Mouse (Mus musculus): ENCODE results near the gene Ilf3. TPM values are rescaled to one million over a fixed set of nuclear protein-coding genes. Genes with fewer than 3 reads are reported as not detected.

The Ilf3 gene
- polyA plus RNA-seq, 1 experiment from 2014 or later = 179 TPM

- Histone ChIP-seq H3K36me3 (ENCODE audit: control insufficient read depth, insufficient read depth, low read length) (no peaks in the 10 kb centered on the region), H3K4me3 (ENCODE audit: low read depth, low read length) (no peak overlapping the region), H3K27ac (ENCODE audit: low read depth) (no peak overlapping the region), H3K4me2 (ENCODE audit: low read length) (no peak overlapping the region), H3K27me3 (replicated peaks; ENCODE audit: control insufficient read depth, insufficient read depth, low read length) (no peaks in the 10 kb centered on the region), H3K4me1 (replicated peaks; ENCODE audit: control insufficient read depth, insufficient read depth, low read length) (0 out of 2 replicates have a peak, but pooled peaks cover 3% of the 10 kb centered on the region), H3K9me3 (ENCODE audit: control insufficient read depth, low read length) (no peaks in the 10 kb centered on the region), H3K9ac (ENCODE audit: low read length) (no peak overlapping the region)
- ATAC-seq (replicated peaks; ENCODE audit: low FRiP score, low TSS enrichment, low read depth) (no peak), DNase-seq (ENCODE audit: low spot score) (no peak)
These were observed 32.9 kb upstream of the Ilf3 start for GRCm38 (mm10) chr9:21334747-21335146.

GRCm38 (mm10) chr9:21335391-21335790, 32.3 kb upstream of the Ilf3 start:
- H3K4me3 ChIP-seq (ENCODE audit: low read depth, low read length) = no peak overlapping the region
- H3K9me3 ChIP-seq (ENCODE audit: control insufficient read depth, low read length) = no peaks in the 10 kb centered on the region
- no peak for ATAC-seq (replicated peaks; ENCODE audit: low FRiP score, low TSS enrichment, low read depth)
- no peak overlapping the region for H3K4me2 ChIP-seq (ENCODE audit: low read length)
- H3K9ac ChIP-seq (ENCODE audit: low read length) = no peak overlapping the region
- H3K27ac ChIP-seq (ENCODE audit: low read depth) = no peak overlapping the region
- no peak for DNase-seq (ENCODE audit: low spot score)
- 0 out of 2 replicates have a peak, but pooled peaks cover 3% of the 10 kb centered on the region for H3K4me1 ChIP-seq (replicated peaks; ENCODE audit: control insufficient read depth, insufficient read depth, low read length)
- no peaks in the 10 kb centered on the region for H3K27me3 ChIP-seq (replicated peaks; ENCODE audit: control insufficient read depth, insufficient read depth, low read length)
- WGBS = 75% methylated on average over 4 of the region's 4 CpGs
- H3K36me3 ChIP-seq (ENCODE audit: control insufficient read depth, insufficient read depth, low read length) = peaks cover 3% of the 10 kb centered on the region

GRCm38 (mm10) chr9:21336491-21336890, 31.2 kb upstream of the Ilf3 start:
- H3K27ac ChIP-seq (ENCODE audit: low read depth) = no peak overlapping the region
- H3K9me3 ChIP-seq (ENCODE audit: control insufficient read depth, low read length) = no peaks in the 10 kb centered on the region
- H3K4me2 ChIP-seq (ENCODE audit: low read length) = no peak overlapping the region
- peaks cover 9% of the 10 kb centered on the region for H3K36me3 ChIP-seq (ENCODE audit: control insufficient read depth, insufficient read depth, low read length)
- H3K4me3 ChIP-seq (ENCODE audit: low read depth, low read length) = no peak overlapping the region
- WGBS = 90% methylated on average over 8 of the region's 8 CpGs
- H3K9ac ChIP-seq (ENCODE audit: low read length) = no peak overlapping the region
- ATAC-seq (replicated peaks; ENCODE audit: low FRiP score, low TSS enrichment, low read depth) (no peak), DNase-seq (ENCODE audit: low spot score) (no peak)
- H3K27me3 ChIP-seq (replicated peaks; ENCODE audit: control insufficient read depth, insufficient read depth, low read length) = no peaks in the 10 kb centered on the region
- H3K4me1 ChIP-seq (replicated peaks; ENCODE audit: control insufficient read depth, insufficient read depth, low read length) = 0 out of 2 replicates have a peak, but pooled peaks cover 3% of the 10 kb centered on the region

GRCm38 (mm10) chr9:21337652-21338051, 30.0 kb upstream of the Ilf3 start:
- Histone ChIP-seq H3K4me3 (ENCODE audit: low read depth, low read length) (peak overlapping the region; percentile 29), H3K9ac (ENCODE audit: low read length) (peak overlapping the region; percentile 38), H3K27ac (ENCODE audit: low read depth) (no peak overlapping the region), H3K27me3 (replicated peaks; ENCODE audit: control insufficient read depth, insufficient read depth, low read length) (no peaks in the 10 kb centered on the region), H3K4me1 (replicated peaks; ENCODE audit: control insufficient read depth, insufficient read depth, low read length) (0 out of 2 replicates have a peak, but pooled peaks cover 3% of the 10 kb centered on the region), H3K36me3 (ENCODE audit: control insufficient read depth, insufficient read depth, low read length) (peaks cover 21% of the 10 kb centered on the region), H3K9me3 (ENCODE audit: control insufficient read depth, low read length) (no peaks in the 10 kb centered on the region), H3K4me2 (ENCODE audit: low read length) (peak overlapping the region; percentile 36)
- WGBS = 15% methylated on average over 20 of the region's 20 CpGs
- peak; percentile 83 for ATAC-seq (replicated peaks; ENCODE audit: low FRiP score, low TSS enrichment, low read depth)
- peak; percentile 77 for DNase-seq (ENCODE audit: low spot score)

- H3K36me3 ChIP-seq (ENCODE audit: control insufficient read depth, insufficient read depth, low read length) = peaks cover 46% of the 10 kb centered on the region
- ATAC-seq (replicated peaks; ENCODE audit: low FRiP score, low TSS enrichment, low read depth) = no peak
These were observed 27.3 kb upstream of the Ilf3 start for GRCm38 (mm10) chr9:21340411-21340810.

GRCm38 (mm10) chr9:21346627-21347365, 20.9 kb upstream of the Ilf3 start:
- H3K9ac ChIP-seq (ENCODE audit: low read length) = no peak overlapping the region
- peaks cover 78% of the 10 kb centered on the region for H3K36me3 ChIP-seq (ENCODE audit: control insufficient read depth, insufficient read depth, low read length)
- no peaks in the 10 kb centered on the region for H3K4me1 ChIP-seq (replicated peaks; ENCODE audit: control insufficient read depth, insufficient read depth, low read length)
- H3K27ac ChIP-seq (ENCODE audit: low read depth) = no peak overlapping the region
- no peak overlapping the region for H3K4me3 ChIP-seq (ENCODE audit: low read depth, low read length)
- DNase-seq (ENCODE audit: low spot score) (no peak), ATAC-seq (replicated peaks; ENCODE audit: low FRiP score, low TSS enrichment, low read depth) (no peak)
- no peaks in the 10 kb centered on the region for H3K27me3 ChIP-seq (replicated peaks; ENCODE audit: control insufficient read depth, insufficient read depth, low read length)
- WGBS = 71% methylated on average over 16 of the region's 16 CpGs
- H3K9me3 ChIP-seq (ENCODE audit: control insufficient read depth, low read length) = no peaks in the 10 kb centered on the region
- no peak overlapping the region for H3K4me2 ChIP-seq (ENCODE audit: low read length)

More at GRCm38 (mm10) chr9:21340411-21340810, 27.3 kb upstream of the Ilf3 start:
- Histone ChIP-seq H3K27ac (ENCODE audit: low read depth) (no peak overlapping the region), H3K9ac (ENCODE audit: low read length) (no peak overlapping the region), H3K4me1 (replicated peaks; ENCODE audit: control insufficient read depth, insufficient read depth, low read length) (0 out of 2 replicates have a peak, but pooled peaks cover 3% of the 10 kb centered on the region), H3K9me3 (ENCODE audit: control insufficient read depth, low read length) (no peaks in the 10 kb centered on the region), H3K4me3 (ENCODE audit: low read depth, low read length) (no peak overlapping the region), H3K4me2 (ENCODE audit: low read length) (no peak overlapping the region), H3K27me3 (replicated peaks; ENCODE audit: control insufficient read depth, insufficient read depth, low read length) (no peaks in the 10 kb centered on the region)
- no peak for DNase-seq (ENCODE audit: low spot score)
- 58% methylated on average over 4 of the region's 4 CpGs for WGBS

- Histone ChIP-seq H3K27me3 (replicated peaks; ENCODE audit: control insufficient read depth, insufficient read depth, low read length) (no peaks in the 10 kb centered on the region), H3K4me2 (ENCODE audit: low read length) (no peak overlapping the region), H3K9me3 (ENCODE audit: control insufficient read depth, low read length) (no peaks in the 10 kb centered on the region), H3K9ac (ENCODE audit: low read length) (no peak overlapping the region), H3K36me3 (ENCODE audit: control insufficient read depth, insufficient read depth, low read length) (peaks cover 68% of the 10 kb centered on the region), H3K4me3 (ENCODE audit: low read depth, low read length) (no peak overlapping the region), H3K27ac (ENCODE audit: low read depth) (no peak overlapping the region), H3K4me1 (replicated peaks; ENCODE audit: control insufficient read depth, insufficient read depth, low read length) (peaks cover 5% of the 10 kb centered on the region; the same call in 1 of the 2 replicates)
- WGBS = 95% methylated on average over 3 of the region's 3 CpGs
- DNase-seq (ENCODE audit: low spot score) (no peak), ATAC-seq (replicated peaks; ENCODE audit: low FRiP score, low TSS enrichment, low read depth) (no peak)
These were observed 19.5 kb upstream of the Ilf3 start for GRCm38 (mm10) chr9:21348152-21348551.

- no peak overlapping the region for H3K4me3 ChIP-seq (ENCODE audit: low read depth, low read length)
- 79% methylated on average over 7 of the region's 7 CpGs for WGBS
- H3K4me1 ChIP-seq (replicated peaks; ENCODE audit: control insufficient read depth, insufficient read depth, low read length) = peaks cover 5% of the 10 kb centered on the region; the same call in 1 of the 2 replicates
- DNase-seq (ENCODE audit: low spot score) = no peak
- H3K36me3 ChIP-seq (ENCODE audit: control insufficient read depth, insufficient read depth, low read length) = peaks cover 63% of the 10 kb centered on the region
- H3K9ac ChIP-seq (ENCODE audit: low read length) = no peak overlapping the region
- H3K9me3 ChIP-seq (ENCODE audit: control insufficient read depth, low read length) = no peaks in the 10 kb centered on the region
- no peaks in the 10 kb centered on the region for H3K27me3 ChIP-seq (replicated peaks; ENCODE audit: control insufficient read depth, insufficient read depth, low read length)
- peak; percentile 90 for ATAC-seq (replicated peaks; ENCODE audit: low FRiP score, low TSS enrichment, low read depth)
- no peak overlapping the region for H3K27ac ChIP-seq (ENCODE audit: low read depth)
- H3K4me2 ChIP-seq (ENCODE audit: low read length) = no peak overlapping the region
These were observed 16.5 kb upstream of the Ilf3 start for GRCm38 (mm10) chr9:21351178-21351577.

Measured in intestine, embryonic 14.5 days (tissue).